Mouse (Mus musculus) bone marrow macrophage, adult 2 months (primary cell): Measurements from ENCODE around the gene Slc16a8.

Source experiments
- CTCF ChIP-seq: IDR thresholded peaks from 2 replicates; pipeline ENCODE4 v1.5.1; 2012; ENCODE audit warnings: low read depth, mild to moderate bottlenecking, low read length, moderate library complexity
- POLR2A ChIP-seq: IDR thresholded peaks from 2 replicates; pipeline ENCODE4 v1.6.1; 2012; ENCODE audit warnings: mild to moderate bottlenecking, low read depth, low read length, borderline replicate concordance

DNA sequence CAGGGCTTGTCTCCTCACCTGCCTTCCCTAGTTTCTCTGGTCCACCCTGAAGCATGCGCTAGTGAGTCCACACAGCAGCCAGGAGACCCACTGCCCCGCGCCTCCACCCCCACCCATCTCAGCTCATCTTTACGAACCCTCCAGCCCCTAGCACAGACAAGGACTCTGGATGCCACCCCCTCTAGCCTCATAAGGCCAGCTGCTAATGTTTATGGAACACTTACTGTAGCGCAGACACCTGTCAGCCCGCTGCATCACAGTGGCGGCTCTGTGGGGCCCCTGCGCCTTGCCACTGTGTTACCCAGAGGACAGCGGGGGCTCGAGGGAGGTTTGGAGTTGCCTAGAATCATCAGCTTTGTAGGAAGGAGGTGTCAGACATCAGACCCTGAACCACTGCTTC lies 52.0 kb downstream of the Slc16a8 start:
- TF ChIP-seq CTCF: no peak
- TF ChIP-seq POLR2A: no peak
